Mouse (Mus musculus): ENCODE results near the gene Fbxo7.

GRCm38 (mm10) chr10:86000447-86000846 is 21.3 kb upstream of the Fbxo7 start:
- TF ChIP-seq CTCF (IDR thresholded peaks at IDR 0.05; ENCODE audit: borderline replicate concordance, insufficient read depth, low read length) (no peak), POLR2A (IDR thresholded peaks at IDR 0.05; ENCODE audit: low read depth, low read length) (no peak)

All from embryonic fibroblast, embryonic 13.5 days (primary cell).